Mouse (Mus musculus) stomach, postnatal 0 days (tissue): ENCODE data around the gene Pde6b. TPM values are rescaled to one million over a fixed set of nuclear protein-coding genes. Genes with fewer than 3 reads are reported as not detected.

Experiments
- ATAC-seq: fragments of 200-750 bp; cut with Nextera tagmentation; 2 replicates; pipeline ENCODE4 v1.8.0; 2017; ENCODE audit not compliant: low FRiP score, low TSS enrichment
- DNase-seq: peaks from one replicate; pipeline ENCODE4 v3.0.0-alpha.2; 2016; ENCODE audit warnings: low spot score
- H3K27ac ChIP-seq: fragments of 300-500 bp; sonication (generic); replicated peaks from 2 replicates; pipeline ENCODE4 v1.5.1; 2014; ENCODE audit warnings: mild to moderate bottlenecking, control low read depth
- H3K27me3 ChIP-seq: fragments of 300-500 bp; sonication (generic); 2 replicates; pipeline ENCODE4 v1.6.1; 2014; ENCODE audit warnings: low read length; ENCODE audit not compliant: control insufficient read depth, insufficient read depth
- H3K36me3 ChIP-seq: fragments of 300-500 bp; sonication (generic); 2 replicates; pipeline ENCODE4 v1.6.1; 2014; ENCODE audit warnings: low read length, mixed read lengths; ENCODE audit not compliant: control insufficient read depth, insufficient read depth
- H3K4me1 ChIP-seq: fragments of 300-500 bp; sonication (generic); replicated peaks from 2 replicates; pipeline ENCODE4 v1.6.1; 2014; ENCODE audit warnings: antibody characterized with exemption; ENCODE audit not compliant: control insufficient read depth, insufficient read depth
- H3K4me2 ChIP-seq: fragments of 300-500 bp; sonication (generic); replicated peaks from 2 replicates; pipeline ENCODE4 v1.6.1; 2014; ENCODE audit warnings: low read depth, mild to moderate bottlenecking, control low read depth, moderate library complexity
- H3K4me3 ChIP-seq: fragments of 300-500 bp; sonication (generic); 2 replicates; pipeline ENCODE4 v1.5.1; 2014; ENCODE audit warnings: low read depth, low read length, control low read depth
- H3K9ac ChIP-seq: fragments of 300-500 bp; sonication (generic); 2 replicates; pipeline ENCODE4 v1.6.1; 2014; ENCODE audit warnings: mild to moderate bottlenecking, low read length, control low read depth, mixed read lengths
- H3K9me3 ChIP-seq: fragments of 300-500 bp; sonication (generic); 2 replicates; pipeline ENCODE4 v1.6.1; 2016; ENCODE audit warnings: low read length; ENCODE audit not compliant: control insufficient read depth
- CTCF ChIP-seq: IDR thresholded peaks from 2 replicates; pipeline ENCODE4 v1.5.1; 2016; ENCODE audit warnings: antibody characterized with exemption, low read depth, mild to moderate bottlenecking, moderate library complexity
- EP300 ChIP-seq: optimal IDR thresholded peaks from 2 replicates; pipeline ENCODE3; 2016; ENCODE audit warnings: antibody characterized with exemption
- WGBS: fragments of 180-500 bp; shearing (Covaris S2); extraction: QIAGEN DNeasy Blood & Tissue Kit; methylation state at CpG from one replicate; pipeline ENCODE4 v1.1.7; 2014; 5-methylcytosine and 5-hydroxymethylcytosine counted together
- polyA plus RNA-seq: library from polyadenylated mRNA; unstranded; fragments of >200 nt; fragmentation: Nextera tagmentation; extraction: Ambion mirVana; gene quantifications from 2 replicates; pipeline ENCODE4 v1.2.1, GENCODE M21; 2015

Gene Pde6b
- polyA plus RNA-seq, result 0.07 and 0.12 TPM in 2 replicates

- no peak for DNase-seq
- H3K27me3 ChIP-seq, result no peaks in the 10 kb centered on the region
- no peaks in the 10 kb centered on the region for H3K9me3 ChIP-seq
- WGBS, result 65% methylated on average over 7 of the region's 7 CpGs
- H3K4me2 ChIP-seq, result no peak within 1 kb of the TSS
- no peaks in the 10 kb centered on the region for H3K36me3 ChIP-seq
- H3K27ac ChIP-seq, result no peak within 1 kb of the TSS
- H3K4me1 ChIP-seq, result no peaks in the 10 kb centered on the region
- no peak within 1 kb of the TSS for H3K4me3 ChIP-seq
- ATAC-seq, result no peak
- H3K9ac ChIP-seq, result no peak within 1 kb of the TSS
- TF ChIP-seq CTCF (no peak), EP300 (no peak)
Observed at GRCm38 (mm10) chr5:108388201-108388600, at the start of gene Pde6b. Pde6b (plus strand) TSS chr5:108388391.

- H3K27ac ChIP-seq, result no peak overlapping the region
- no peaks in the 10 kb centered on the region for H3K4me1 ChIP-seq
- WGBS, result 91% methylated on average over 4 of the region's 4 CpGs
- no peak for TF ChIP-seq EP300
- TF ChIP-seq CTCF, result no peak
- no peak overlapping the region for H3K4me2 ChIP-seq
- H3K9me3 ChIP-seq, result no peaks in the 10 kb centered on the region
- H3K27me3 ChIP-seq, result no peaks in the 10 kb centered on the region
- ATAC-seq, result no peak
- peaks cover 8% of the 10 kb centered on the region; the same call in 1 of the 2 replicates for H3K36me3 ChIP-seq
- DNase-seq, result no peak
- H3K4me3 ChIP-seq, result no peak overlapping the region
- H3K9ac ChIP-seq, result no peak overlapping the region
Observed at GRCm38 (mm10) chr5:108343680-108344170, 44.5 kb upstream of the Pde6b start.

DNA sequence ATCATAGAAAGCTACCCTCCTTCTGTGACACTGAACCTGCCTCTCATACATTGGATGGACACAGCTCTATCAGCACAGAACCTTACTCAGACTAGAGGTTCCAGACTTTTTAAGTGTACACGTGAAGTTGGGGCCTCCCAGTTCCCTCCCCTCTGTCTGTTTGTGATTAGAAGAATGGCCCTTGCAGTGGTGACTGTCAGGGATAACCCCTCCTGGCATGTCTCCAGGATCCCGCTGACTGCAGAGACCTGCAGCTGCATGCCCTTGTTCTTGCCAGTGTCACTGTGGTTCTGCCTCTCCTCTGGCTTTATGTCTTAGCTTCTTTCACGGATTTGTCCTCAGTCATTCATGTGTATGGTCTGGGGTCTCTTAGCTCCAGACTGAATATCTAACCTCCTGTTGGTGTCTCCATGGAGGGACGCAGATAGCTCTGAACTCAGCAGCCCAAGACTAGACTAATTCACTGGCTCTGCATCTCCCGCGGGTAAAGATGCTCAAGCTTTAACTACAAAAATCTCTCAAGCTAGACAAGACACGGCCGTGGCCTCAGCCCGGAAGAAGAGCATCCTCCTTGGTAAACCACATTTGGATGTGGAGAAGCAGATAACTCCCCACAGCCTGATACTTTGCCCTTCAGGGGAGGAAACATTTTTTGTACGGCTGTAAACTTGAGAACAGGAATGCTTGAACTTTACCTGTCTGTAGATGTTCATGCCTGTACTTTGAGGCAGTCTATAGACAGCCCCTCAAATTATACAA is 42.7 kb upstream of the Pde6b start:
- Histone ChIP-seq H3K27ac (no peak overlapping the region), H3K4me2 (no peak overlapping the region), H3K4me1 (no peaks in the 10 kb centered on the region), H3K36me3 (peaks cover 15% of the 10 kb centered on the region), H3K4me3 (no peak overlapping the region), H3K9ac (no peak overlapping the region), H3K27me3 (no peaks in the 10 kb centered on the region), H3K9me3 (no peaks in the 10 kb centered on the region)
- TF ChIP-seq CTCF (no peak), EP300 (no peak)
- no peak for DNase-seq
- 83% methylated on average over 10 of the region's 10 CpGs for WGBS
- no peak for ATAC-seq

DNA sequence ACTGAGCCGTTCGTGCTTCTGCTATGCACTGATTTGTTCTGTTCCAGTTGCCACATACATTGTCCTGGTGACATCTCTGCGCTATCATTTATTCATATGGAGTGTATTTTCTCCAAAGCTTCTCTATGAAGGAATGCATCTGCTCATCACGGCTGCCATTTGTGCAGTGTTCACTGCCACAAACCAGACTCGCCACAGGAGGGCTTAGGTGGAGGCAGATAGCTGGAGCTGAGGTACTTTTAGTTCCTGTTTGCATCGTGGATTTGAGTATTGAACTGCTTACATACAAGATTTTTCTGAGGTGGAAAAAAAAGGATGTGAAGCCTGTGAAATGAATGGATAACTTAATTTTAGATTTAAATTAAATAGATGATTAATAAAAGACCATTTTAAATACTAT is 40.3 kb upstream of the Pde6b start:
- Histone ChIP-seq H3K4me1 (no peaks in the 10 kb centered on the region), H3K4me3 (no peak overlapping the region), H3K9ac (no peak overlapping the region), H3K36me3 (peaks cover 15% of the 10 kb centered on the region), H3K9me3 (no peaks in the 10 kb centered on the region), H3K27me3 (no peaks in the 10 kb centered on the region), H3K4me2 (no peak overlapping the region), H3K27ac (no peak overlapping the region)
- WGBS, result 75% methylated on average over 6 of the region's 6 CpGs
- TF ChIP-seq CTCF (no peak), EP300 (no peak)
- no peak for ATAC-seq
- no peak for DNase-seq

DNA sequence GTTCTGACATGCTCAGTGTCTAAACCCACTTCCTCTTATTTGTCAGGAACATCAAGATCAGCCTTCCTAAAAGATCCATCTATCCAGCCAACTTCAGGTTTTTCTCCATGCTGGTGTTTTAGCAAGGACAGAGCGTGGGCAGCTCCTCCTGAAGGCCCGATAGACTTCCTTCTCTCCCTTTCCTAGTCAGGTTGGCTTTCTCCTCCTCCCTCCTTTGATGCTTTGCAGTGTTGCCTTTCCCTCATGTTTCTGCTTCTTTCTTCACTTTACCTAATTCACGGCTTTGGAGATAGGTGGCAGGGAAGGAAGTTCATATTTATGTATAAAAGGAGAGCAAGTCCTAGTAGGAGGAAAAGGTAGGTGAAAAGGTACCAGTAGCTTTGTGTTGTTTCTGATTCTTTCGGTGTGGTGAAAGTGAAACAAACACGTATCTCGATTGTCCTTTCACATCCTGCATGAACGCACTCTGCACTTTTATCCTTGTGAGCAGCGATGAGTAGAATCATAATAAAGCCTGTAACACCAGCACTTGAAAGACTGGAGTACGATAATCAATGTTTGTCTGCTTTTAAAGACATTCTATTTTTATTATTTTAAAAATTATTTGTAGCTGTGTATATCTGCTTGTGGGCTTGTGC is 38.6 kb upstream of the Pde6b start:
- H3K9ac ChIP-seq, result no peak overlapping the region
- DNase-seq, result no peak
- no peaks in the 10 kb centered on the region for H3K9me3 ChIP-seq
- TF ChIP-seq EP300, result no peak
- no peak for TF ChIP-seq CTCF
- no peak overlapping the region for H3K4me2 ChIP-seq
- no peak overlapping the region for H3K27ac ChIP-seq
- H3K4me3 ChIP-seq, result no peak overlapping the region
- no peak for ATAC-seq
- peaks cover 13% of the 10 kb centered on the region for H3K36me3 ChIP-seq
- no peaks in the 10 kb centered on the region for H3K4me1 ChIP-seq
- WGBS, result 92% methylated on average over 9 of the region's 9 CpGs
- no peaks in the 10 kb centered on the region for H3K27me3 ChIP-seq

- 70% methylated on average over 2 of the region's 2 CpGs for WGBS
- TF ChIP-seq EP300 (no peak), CTCF (no peak)
- peaks cover 6% of the 10 kb centered on the region; the same call in 1 of the 2 replicates for H3K36me3 ChIP-seq
- DNase-seq, result no peak
- H3K4me1 ChIP-seq, result no peaks in the 10 kb centered on the region
- H3K4me2 ChIP-seq, result no peak overlapping the region
- no peak overlapping the region for H3K4me3 ChIP-seq
- no peaks in the 10 kb centered on the region for H3K27me3 ChIP-seq
- no peak overlapping the region for H3K9ac ChIP-seq
- H3K9me3 ChIP-seq, result no peaks in the 10 kb centered on the region
- no peak overlapping the region for H3K27ac ChIP-seq
- no peak for ATAC-seq
Observed at GRCm38 (mm10) chr5:108354056-108354455, 34.1 kb upstream of the Pde6b start.
